Mouse (Mus musculus) frontal cortex, adult (tissue): ENCODE data around the gene Hils1.
"Not testable (repeated sequence)": the region's sequence is repeated elsewhere in the genome, so short reads cannot be mapped to it uniquely, and the experiment has no call there.

Experiments
- ATAC-seq: cut with Nextera tagmentation; 2 replicates; pipeline ENCODE4 v1.9.2; 2017; ENCODE audit warnings: mild to moderate bottlenecking, moderate library complexity, mixed read lengths; ENCODE audit not compliant: low TSS enrichment

The Hils1 gene

DNA sequence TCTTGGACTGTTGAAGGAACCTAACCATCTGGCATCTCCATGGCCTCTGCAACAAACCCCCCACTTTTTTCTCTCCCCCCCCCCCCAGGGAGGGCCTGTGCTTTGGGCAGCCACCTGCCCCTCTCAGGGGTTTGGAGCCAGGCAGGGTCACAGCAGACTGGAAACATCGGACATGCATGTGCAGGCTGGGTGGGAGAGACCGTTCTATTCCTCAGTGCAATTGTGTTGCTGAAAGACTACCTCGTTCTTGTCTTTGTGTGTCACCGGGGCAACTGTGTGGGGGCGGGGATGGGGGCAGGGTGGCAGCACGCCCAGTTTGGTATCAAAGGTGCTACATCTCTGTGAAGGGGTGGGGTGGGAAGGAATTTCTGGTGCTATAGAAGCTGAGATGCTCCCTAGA lies 15.2 kb upstream of the Hils1 start:
- no peak for ATAC-seq

DNA sequence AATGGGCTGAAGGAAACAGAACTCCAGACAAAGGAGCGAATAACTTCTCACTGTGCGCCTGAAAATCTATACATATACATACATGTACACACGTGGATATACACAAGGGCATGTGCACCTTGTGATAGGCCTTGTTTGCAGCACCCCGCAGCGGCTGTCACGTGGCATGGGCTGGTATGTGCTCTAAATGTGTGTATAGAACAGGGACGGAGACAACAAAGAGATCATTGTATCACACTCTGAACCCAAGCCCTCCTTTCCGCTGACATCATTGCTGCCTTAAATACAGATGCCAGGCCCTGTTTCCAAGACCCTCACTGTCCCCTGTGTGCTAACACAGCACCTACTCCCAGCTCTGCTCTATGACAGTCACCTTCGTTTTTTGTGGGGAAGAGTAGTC lies 12.3 kb upstream of the Hils1 start:
- no peak for ATAC-seq

DNA sequence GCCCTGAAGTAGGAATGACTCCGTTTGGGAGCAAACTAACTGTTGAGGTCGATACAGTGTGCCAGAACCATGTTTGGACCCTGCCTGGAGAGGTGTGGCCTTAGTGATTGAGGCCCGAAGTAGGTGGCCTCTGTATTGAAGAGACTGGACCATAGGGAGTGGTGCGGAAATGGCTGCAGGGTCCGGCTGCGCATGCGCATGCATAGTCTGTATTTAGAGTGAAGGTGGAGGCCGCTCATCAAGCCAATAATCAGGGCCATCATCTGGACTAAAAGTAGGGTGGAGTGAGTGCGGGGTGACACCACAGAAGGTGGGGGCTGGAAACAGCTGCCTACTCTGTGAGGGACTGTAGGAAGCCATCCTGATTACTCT lies 9.7 kb upstream of the Hils1 start:
- no peak for ATAC-seq

DNA sequence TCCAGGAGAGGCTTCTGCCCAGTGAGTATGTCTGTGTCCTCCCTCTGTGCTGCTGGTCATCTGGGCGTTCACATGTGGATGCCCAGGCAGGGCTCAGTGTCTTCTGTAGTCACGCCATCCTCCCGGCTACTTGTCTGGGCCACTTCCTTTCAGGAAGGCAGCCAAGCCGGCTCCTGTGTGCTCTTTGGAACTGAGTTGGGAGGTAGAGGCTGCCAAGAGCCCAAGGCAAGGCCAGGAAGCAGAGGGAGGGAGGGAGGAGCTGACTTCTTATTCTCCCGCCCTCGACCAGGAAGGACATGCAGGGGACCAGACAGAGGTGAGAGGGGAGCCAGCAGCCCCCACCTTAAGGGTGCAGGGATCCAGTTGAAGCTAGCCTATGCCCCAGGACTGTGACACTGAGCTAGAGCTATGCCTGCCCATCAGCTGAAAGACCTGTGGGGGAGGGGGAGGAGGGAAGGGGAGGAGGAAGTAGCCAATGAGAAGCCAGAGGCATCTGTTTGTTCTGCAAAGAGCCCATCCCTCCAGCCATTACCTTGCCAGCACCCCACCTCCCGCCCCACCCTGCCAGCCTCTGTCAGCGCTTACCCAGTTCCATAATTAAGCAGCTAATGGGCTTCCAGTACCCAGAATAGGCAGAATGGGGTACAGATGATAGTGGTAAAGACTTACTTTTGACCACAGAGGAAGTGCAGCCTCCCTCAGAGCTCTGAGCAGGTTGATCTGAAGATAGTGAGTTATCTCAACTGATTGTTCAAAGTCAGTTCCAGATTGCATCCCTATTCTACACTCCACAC lies 9.1 kb upstream of the Hils1 start:
- no peak; the same call in 1 of the 2 replicates for ATAC-seq

DNA sequence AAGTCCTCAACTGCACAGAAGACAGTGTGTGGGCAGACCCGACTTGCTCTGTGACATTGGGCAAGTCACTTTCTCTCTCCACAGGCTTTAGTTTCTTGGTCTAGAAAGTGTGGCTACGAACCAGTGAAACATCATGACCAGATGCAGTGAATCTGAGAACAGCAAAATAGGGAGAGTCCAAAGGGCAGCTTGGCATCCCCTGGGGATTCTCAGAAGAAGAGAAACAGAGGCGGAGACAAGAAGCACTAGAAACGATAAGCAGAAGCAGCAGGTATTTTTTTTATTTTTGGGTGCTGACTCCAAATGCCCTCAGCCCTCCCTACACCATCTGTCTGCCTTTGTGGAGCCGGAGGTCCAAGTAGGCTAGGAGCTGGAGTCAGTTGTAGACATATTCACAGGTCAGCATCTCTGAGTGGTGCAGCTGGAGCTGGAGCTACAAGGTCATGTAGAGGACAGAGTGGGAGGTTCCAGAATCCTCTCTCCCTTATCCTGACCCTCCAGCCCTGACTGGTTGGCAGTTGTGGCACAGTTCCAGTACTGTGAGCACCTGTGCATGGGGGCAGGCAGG lies 4.8 kb upstream of the Hils1 start:
- no peak for ATAC-seq

DNA sequence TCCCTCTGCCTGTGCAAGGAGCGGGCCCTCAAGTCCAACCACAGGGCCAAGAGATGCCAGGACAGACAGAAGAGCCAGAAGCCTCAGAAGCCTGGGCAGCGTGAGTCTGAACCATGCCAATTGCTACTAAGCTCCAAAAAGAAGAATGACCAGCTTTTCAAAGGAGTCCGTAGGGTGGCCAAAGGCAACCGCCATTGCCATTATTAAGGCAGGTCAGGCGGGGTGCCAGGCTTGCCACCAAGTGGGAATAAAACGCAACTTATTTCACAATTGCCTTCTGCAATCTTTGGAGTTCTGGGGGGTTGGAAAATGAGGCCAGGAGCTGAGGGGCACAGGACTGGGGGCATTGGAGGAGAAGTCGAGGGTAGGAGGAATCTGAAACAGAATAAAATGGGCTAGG lies 794 bp downstream of the Hils1 start:
- no peak for ATAC-seq

DNA sequence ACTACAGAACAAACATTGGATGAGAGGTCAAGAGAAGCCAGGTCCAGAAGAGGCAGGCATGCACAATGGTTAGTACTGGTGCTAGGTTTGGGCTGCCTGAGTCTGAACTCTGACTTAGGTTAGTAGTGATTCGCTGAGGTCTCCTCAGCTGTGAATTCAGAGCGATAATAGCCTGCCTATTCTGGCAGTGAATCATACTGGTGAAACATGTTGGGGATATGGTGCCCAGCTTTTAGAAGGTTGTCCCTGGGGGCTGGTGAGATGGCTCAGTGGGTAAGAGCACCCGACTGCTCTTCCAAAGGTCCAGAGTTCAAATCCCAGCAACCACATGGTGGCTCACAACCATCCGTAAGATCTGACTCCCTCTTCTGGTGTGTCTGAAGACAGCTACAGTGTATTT lies 2.3 kb downstream of the Hils1 start:
- not testable (repeated sequence) for ATAC-seq

DNA sequence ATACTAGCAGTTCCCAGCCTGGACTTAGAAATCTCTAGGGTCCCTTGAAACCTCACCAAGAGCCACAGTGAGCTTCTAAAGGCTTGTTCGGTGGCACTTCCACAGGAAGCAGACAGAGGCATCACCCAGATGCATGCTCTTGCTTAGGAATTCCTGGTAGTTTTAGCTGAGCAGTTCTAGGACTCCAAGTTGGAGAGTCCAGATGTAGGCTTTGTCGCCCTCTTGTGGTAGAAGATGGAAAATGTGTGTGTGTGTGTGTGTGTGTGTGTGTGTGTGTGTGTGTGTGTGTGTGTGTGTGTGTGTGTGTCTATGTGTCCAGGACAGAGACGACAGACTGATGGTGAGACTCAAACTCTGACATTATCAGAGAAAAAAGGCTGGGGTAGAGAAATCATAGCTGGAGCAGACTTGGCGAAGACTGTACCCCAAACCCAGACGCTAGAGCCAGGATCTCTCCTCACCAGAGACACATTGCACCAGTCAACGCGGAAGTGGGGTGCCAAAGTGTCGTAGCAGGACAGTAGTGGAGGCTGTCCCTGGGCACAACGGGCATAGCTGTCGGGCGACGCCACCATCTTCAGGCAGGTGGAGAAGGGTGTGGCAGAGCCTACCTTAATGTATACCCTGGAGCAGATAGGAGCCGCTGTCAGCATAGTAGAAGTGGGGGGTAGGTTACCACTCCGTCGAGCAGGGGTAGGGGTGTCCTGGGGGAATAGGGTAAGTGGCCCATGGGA lies 3.0 kb downstream of the Hils1 start:
- peak; percentile 64; the same call in 1 of the 2 replicates for ATAC-seq

DNA sequence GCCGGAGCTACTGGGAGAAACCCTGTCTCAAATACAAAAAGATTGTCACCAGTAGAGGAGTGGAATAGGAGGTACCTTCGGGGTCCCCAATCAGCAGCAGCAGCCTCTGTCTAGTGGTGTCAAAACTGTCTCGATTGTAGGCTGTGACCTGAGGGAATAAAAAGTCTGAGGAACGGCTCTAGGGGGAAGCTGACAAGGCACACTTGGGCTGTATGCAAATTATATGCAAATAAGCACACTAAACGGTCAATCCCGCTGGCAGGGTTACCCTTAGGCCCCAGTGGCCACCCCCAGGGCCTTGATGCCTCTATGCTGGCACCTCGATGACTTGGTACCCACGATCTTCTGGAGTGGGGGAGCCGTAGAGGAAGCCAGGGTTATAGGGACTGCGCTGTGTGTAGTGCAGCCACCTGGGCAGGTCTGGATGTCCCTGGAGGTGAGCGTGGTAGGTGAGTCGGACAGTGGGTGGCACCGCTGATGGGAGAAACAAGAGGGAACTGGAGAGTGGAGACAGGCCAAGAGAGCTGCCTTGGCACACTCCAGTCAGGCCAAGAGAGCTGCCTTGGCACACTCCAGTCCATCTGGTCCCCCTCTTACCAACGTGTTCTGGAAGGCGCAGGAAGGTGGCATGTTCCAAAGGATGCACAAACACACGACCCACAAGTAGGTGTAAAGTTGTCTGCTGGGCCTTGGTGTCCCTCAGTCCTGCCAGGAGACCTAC lies 4.7 kb downstream of the Hils1 start:
- no peak for ATAC-seq

DNA sequence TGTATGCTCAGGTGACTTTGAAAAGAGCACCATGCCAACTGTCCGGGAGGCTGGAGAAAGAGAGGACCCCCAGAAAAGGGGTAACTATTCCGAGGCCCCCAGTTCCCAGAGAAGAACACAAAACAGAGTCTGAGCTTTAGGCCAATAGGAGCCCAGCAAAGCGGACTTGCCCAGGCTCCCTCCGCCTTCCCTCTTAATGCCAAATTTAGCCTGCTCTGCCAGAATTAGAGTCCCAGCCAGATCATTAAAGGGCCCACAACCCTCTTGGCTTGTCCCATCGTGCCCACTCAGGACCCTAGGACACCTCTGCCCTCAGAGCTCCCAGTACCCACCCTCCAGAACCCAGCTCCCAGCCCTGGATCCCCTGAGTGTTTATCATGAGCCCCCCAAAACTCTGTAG lies 5.5 kb downstream of the Hils1 start:
- no peak for ATAC-seq

DNA sequence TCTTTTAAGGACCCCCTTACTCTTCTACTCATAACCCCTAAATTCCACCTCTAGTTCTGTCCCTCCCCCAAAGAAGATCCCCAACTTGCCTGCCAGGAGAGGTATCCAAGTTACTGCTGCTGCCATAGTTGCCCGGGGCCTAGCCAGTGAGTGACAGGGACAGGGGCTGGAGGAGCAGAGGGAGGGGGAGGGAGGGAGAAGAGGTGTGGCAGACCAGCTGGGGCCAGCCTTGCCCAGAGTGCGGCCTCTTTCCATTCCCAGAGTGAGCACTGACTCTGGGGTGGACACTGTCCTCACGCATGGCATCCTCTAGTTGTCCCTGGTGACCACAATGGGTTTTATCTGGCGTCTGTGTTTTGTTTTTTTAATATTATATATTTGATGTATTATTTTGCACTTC lies 5.9 kb downstream of the Hils1 start:
- no peak for ATAC-seq

DNA sequence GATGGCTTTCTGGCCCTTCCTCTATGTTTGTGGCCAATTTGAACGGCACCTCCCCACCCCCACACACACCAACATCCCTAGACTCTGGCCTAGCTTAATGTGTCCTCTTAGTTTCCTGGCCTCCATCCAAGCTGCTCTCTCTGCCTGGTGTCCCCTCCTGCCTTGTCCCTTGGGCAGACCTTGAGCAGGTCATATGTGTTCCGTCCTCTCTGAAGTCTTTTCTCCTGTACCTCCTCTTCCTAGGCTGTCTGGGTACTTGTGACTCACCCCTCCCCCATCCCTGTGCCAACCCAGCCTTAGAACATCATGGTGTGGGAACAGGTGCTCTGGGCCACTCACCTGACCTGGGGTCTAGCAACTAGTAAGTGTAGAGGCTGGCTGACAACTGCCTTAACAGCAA lies 7.6 kb downstream of the Hils1 start:
- no peak for ATAC-seq

DNA sequence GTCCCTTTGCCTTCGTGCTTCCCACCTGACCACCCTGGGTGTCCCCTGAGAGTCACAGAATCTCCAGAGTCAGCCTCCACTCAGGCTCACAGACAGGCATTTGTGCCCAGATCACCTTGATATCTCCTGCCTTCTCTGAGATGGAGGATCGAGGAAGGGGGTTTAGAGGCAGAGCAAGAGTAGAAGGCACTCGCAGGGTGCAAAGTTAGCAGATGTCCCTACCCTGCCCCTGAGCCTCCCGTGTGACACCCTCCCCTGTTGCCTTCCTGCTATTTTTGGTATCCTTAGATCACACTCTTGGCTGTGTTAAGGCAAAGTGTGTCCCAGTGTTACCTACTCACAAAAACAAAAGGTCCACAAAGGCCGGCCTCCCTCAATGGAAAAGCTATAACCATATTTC lies 8.8 kb downstream of the Hils1 start, which contains the start of gene Sgca:
Sgca (minus strand) TSS at position 129 of the 400 bp plus-strand sequence.
- no peak for ATAC-seq

DNA sequence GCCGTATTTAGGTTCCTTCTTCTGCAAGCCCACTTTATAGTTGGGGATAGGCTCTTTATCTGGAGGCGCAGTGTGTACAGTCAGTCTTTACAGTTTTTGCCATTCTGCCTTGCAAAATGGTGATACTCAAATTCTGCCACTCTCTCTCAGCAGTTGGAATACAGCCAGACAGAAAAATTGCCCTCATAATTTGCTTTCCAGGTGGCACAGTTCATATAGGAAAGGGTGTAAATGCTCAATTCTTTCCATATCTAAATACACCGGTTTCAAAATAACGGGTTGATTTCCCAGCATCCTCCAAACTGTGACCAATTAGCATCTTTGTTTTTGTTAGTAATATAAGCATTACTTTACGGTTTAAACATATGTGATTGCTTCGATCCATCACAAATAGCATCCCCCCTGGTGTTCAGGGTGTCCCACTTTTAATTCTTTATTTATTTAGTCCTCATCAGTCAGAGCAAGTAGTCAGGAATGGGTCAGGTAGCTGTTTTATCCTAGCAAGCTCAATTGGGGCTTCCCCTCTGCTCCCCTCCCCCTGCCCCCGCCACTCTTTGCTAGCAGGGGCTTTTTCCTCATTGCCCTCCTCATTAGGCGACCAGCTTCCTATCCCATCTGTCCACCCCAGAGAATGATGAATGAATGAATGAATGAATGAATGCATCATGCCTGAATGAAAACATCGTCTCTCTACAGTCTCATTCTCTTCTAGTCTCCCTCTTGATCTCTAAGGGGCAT lies 11.0 kb downstream of the Hils1 start:
- ATAC-seq, result 0 out of 2 replicates have a peak, but pooled peaks have one; percentile 14

DNA sequence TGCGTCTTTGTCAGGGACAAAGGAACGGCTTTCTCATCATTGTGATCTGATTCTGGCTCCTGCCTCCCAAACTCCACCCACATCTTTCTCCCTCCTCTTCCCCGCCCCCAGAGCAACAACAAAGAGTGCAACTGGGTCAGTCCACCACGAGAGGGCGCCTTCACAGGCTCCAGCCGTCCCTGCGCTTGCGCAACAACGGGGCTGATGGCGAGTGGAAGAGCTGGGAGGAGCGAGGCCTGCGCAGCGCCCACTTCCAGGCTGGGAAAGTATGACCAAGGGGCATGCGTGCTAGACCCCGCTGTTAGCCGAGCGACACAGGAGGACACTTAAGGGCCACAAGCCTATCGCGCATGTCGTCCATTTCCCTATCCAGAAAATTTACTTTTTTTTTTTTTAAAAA lies 11.6 kb downstream of the Hils1 start:
- peak; percentile 97 for ATAC-seq

DNA sequence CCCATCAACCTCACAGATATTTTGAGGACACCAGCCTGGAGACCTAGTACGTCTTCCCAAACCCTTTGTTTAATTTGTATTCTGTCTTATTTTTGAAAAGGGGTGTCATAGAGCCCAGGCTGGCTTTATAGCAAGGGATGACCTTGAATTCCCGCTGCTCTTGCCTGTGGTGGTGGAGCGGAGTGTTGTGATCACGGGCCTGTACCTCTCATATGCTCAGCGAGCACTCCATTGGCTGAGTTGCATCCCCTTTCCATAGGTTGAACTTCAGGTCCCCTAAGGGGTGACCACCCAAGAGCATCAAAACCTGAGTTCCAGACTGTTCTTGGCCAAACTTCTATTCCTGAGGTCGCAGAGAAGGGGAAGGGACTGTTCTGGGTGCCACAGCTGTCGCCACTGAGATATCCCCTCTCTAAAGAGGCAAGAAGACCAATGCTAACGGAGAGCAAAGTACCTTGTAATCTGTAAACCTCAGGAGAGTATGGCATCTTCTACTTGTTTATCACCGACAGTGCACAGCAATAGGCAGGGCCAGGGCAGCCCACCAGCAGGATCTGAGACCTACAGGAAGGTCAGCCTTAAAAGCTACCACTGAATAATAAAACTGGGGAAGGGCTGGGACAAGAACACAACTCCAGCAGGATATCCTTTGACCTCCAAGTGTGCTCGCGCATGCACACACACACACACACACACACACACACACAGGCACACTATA lies 12.2 kb downstream of the Hils1 start:
- ATAC-seq, result no peak

DNA sequence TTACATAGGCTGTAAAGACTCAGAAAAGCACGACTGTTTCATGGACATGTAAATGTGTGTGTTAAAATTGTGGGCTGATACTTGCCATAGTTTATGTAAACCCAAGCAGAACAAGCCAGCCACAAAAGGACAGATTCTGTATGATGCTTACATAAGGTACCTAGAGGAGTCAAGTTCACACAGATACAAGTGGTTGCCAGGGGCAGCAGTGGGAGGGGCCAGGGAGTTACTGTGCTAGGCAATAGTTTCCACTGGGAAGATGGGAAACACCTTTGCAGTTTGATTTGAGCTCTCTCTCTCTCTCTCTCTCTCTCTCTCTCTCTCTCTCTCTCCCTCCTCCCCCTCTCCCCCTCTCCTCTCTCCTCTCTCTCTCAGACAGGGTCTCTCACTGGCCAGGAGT lies 17.7 kb downstream of the Hils1 start:
- no peak for ATAC-seq

DNA sequence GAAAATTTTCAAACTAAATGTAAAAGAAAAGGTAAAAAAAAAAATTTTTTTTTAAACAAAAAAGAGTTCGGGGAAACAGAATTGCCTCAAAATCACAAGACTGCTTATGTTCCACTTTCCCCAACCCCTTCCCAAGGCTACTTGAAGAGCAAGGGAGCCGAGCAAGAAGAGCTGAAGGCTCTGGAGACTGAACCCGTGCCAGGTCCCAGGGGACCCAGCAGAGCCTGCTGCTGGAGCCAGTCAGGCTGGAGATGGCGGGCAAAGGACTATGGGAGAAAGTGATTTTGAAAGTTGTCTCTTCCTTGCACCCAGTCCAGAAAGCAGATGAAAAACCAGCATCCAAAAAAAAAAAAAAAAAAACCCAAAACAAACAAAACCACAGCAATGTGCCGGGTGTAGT lies 18.4 kb downstream of the Hils1 start:
- ATAC-seq, result no peak

DNA sequence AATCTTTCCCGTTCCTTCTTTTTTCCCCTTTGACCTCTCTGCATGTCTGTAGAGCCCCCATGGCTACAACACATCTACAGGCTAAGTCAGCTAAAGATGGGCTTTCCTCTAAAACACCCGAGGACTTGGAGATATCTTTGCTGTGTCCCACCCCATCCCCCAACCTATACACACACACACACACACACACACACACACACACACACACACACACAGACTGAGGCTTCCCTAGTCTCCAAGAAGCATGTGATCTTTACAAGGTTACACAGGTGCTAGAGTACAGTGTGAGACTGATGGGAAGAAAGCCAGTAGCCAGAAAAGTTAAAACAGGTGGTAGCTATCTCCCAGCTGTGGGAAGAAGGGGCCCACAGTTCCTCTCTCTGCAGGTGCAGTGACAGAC lies 19.0 kb downstream of the Hils1 start:
- ATAC-seq, result no peak

DNA sequence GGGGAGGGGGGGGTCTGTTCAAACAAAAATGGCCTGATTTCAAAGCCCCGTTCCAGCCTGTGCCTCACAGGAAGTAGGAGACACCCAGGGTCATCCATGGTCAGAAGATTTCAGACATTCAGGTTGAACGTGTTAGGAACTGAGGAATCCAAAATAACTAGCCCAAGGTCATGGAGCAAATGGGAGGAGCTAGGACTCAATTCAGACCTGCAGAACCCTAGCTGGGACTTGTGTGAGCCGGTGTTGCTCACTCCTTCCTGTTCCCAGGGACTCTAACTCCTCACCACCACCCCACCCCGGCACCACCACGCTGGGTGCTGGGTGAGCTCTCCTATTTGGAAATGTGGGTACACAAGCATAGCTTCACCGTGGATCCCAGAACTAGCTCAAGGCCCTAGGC lies 19.9 kb downstream of the Hils1 start:
- ATAC-seq, result no peak

DNA sequence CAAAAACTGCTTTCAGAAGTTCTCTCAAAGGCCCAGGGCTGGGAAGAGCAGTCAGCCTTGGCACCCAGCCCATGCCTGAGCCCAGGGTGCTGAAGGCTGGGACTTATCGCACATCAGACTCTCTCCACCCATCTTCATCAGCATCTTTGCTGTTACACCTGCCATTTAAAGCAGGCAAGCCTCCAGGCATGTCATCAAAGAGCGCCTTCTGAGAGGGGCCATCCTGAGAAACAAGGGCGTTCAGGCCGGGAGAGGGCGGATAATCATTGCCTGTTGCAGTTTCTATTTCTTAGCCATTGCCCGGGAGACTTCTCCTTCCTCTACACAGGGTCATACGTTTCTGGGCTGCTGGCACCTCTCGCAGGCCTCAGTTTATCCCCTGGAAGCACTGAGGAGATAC lies 20.5 kb downstream of the Hils1 start:
- no peak for ATAC-seq
